Mouse (Mus musculus) heart, embryonic 15.5 days (tissue): ENCODE data around the gene Usp43. TPM values are rescaled to one million over a fixed set of nuclear protein-coding genes. Genes with fewer than 3 reads are reported as not detected.
A peak's percentile ranks its signal among the peaks of the same experiment; 100 is the strongest.

ENCODE experiments used
- ATAC-seq: fragments of 200-750 bp; cut with Nextera tagmentation; replicated peaks from 2 replicates; pipeline ENCODE4 v1.8.0; 2017; ENCODE audit warnings: low read depth, moderate TSS enrichment; ENCODE audit not compliant: insufficient number of reproducible peaks, insufficient read depth, low FRiP score
- H3K27ac ChIP-seq: fragments of 300-500 bp; sonication (generic); 2 replicates; pipeline ENCODE4 v1.5.1; 2015; ENCODE audit warnings: mild to moderate bottlenecking, inconsistent platforms
- H3K27me3 ChIP-seq: fragments of 300-500 bp; sonication (generic); 2 replicates; pipeline ENCODE4 v1.6.1; 2015; ENCODE audit warnings: inconsistent platforms
- H3K36me3 ChIP-seq: fragments of 300-500 bp; sonication (generic); 2 replicates; pipeline ENCODE4 v1.6.1; 2015; ENCODE audit warnings: mild to moderate bottlenecking, inconsistent platforms
- H3K4me1 ChIP-seq: fragments of 300-500 bp; sonication (generic); replicated peaks from 2 replicates; pipeline ENCODE4 v1.6.1; 2015; ENCODE audit warnings: inconsistent platforms
- H3K4me2 ChIP-seq: fragments of 300-500 bp; sonication (generic); 2 replicates; pipeline ENCODE4 v1.6.1; 2015; ENCODE audit warnings: inconsistent platforms, mild to moderate bottlenecking, moderate library complexity
- H3K4me3 ChIP-seq: fragments of 300-500 bp; sonication (generic); 2 replicates; pipeline ENCODE4 v1.5.1; 2015; ENCODE audit warnings: mild to moderate bottlenecking, inconsistent platforms
- H3K9ac ChIP-seq: fragments of 300-500 bp; sonication (generic); 2 replicates; pipeline ENCODE4 v1.6.1; 2015; ENCODE audit warnings: mild to moderate bottlenecking, inconsistent platforms
- H3K9me3 ChIP-seq: fragments of 300-500 bp; sonication (generic); replicated peaks from 2 replicates; pipeline ENCODE4 v1.6.1; 2016; ENCODE audit warnings: inconsistent platforms
- WGBS: fragments of 180-500 bp; shearing (Covaris S2); methylation state at CpG from one replicate; pipeline ENCODE4 v1.1.7; 2015; ENCODE audit warnings: mixed read lengths; 5-methylcytosine and 5-hydroxymethylcytosine counted together
- polyA plus RNA-seq: library from polyadenylated mRNA; unstranded; fragments of >200 nt; fragmentation: Nextera tagmentation; extraction: Ambion mirVana; gene quantifications from 2 replicates; pipeline ENCODE4 v1.2.1, GENCODE M21; 2015

The Usp43 gene
- polyA plus RNA-seq, 1 experiment from 2014 or later = 0.86 TPM

DNA sequence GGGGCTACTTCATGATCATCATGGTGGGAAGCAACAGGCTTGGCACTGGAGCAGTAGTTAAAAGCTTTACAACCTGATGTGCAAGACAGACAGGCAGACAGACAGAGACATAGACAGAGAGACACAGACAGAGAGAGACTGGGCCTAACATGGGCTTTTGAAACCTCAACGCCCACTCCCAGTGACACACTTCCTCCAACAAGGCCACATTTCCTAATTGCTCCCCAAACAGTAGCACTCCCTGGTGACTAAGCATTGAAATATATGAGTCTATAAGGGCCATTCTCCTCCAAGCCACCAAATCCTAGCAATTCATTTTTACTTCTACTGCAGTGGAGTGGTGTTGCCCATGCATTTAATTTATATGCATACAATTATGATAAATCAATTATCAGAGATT, 82.1 kb downstream of the Usp43 start:
- ATAC-seq = no peak
- Histone ChIP-seq H3K4me1 (peaks cover 10% of the 10 kb centered on the region), H3K36me3 (no peaks in the 10 kb centered on the region), H3K9ac (no peak overlapping the region), H3K4me3 (no peak overlapping the region), H3K9me3 (no peaks in the 10 kb centered on the region), H3K27ac (no peak overlapping the region), H3K4me2 (no peak overlapping the region), H3K27me3 (no peaks in the 10 kb centered on the region)
- 85% methylated on average over 1 of the region's 1 CpGs for WGBS

DNA sequence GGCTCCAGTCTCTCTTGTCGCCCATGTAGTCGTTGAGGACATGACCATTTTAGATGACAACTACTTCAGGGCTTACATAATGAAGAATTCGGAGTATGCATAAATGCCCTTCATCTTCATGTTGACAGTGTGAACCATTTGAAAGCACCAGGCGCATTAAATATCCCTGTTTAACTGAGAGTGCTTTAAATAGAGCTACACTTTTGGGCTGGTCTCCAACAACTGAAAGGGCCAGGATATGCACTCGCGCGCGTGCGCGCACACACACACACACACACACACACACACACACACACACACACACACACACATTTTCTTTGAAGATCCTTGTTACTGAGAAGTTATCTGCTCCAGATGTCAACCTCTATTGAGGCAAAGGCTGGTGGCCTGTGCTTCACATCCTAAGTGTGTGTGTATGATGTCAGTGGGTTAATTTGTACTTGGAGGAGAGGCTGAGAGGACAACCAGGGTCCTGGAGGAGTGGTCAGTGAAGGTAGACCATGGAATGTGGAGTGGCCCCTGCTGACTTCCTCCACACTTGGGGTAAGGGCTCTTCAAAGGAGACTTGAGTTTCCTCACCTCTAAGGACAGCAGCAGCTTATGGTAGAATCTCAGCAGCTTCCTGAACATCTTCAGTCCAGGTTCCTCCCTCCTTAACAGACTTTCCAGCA, 86.4 kb downstream of the Usp43 start:
- H3K27me3 ChIP-seq = no peaks in the 10 kb centered on the region
- H3K4me2 ChIP-seq = no peak overlapping the region
- WGBS = 51% methylated on average over 10 of the region's 10 CpGs
- H3K27ac ChIP-seq = peak overlapping the region; percentile 73
- H3K36me3 ChIP-seq = no peaks in the 10 kb centered on the region
- no peak overlapping the region for H3K9ac ChIP-seq
- peak; percentile 79 for ATAC-seq
- no peaks in the 10 kb centered on the region for H3K9me3 ChIP-seq
- H3K4me3 ChIP-seq = no peak overlapping the region
- H3K4me1 ChIP-seq = peaks cover 10% of the 10 kb centered on the region

DNA sequence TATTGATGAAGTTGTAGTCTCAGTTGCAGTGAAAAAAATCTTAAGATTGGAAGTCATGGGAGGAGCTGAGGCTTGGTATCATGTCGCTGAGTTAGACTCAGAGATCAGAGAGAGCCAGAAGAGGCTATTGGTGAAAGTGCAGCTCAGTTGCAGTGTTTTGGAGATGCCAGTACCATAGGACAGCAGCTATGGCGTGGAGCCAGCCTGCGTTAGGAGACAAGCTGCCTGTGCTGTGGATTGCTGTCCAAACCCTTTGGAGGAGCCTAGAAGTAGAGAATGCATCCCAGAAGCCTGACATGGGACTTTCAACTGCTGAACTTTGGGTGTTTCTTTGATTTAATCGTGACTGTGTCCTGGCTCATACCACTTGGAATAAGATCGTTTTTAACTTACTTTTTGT, 90.1 kb downstream of the Usp43 start:
- no peaks in the 10 kb centered on the region for H3K36me3 ChIP-seq
- WGBS = 61% methylated on average over 5 of the region's 5 CpGs
- no peaks in the 10 kb centered on the region for H3K27me3 ChIP-seq
- no peak overlapping the region for H3K9ac ChIP-seq
- H3K4me1 ChIP-seq = peaks cover 10% of the 10 kb centered on the region
- no peak for ATAC-seq
- no peak overlapping the region for H3K4me2 ChIP-seq
- no peak overlapping the region for H3K4me3 ChIP-seq
- no peak overlapping the region for H3K27ac ChIP-seq
- no peaks in the 10 kb centered on the region for H3K9me3 ChIP-seq

DNA sequence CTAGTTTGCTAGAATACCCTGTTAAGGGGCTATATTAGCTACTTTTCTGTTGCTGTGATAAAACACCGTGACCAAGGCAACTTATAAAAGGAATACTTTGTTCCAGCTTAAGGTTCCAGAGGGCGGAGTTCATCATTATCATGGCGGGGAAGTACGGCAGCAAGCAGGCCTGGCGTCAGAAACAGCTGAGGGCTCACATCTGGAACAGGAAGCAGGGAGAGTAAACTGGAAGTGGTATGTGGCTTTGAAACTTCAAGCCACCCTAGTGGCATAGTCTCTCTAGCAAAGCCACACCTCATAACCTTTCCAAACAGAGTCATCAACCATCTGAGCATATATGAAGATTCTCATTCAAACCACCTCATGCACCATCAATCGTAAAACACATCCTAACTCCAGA, 92.4 kb downstream of the Usp43 start:
- H3K9ac ChIP-seq = no peak overlapping the region
- no peaks in the 10 kb centered on the region for H3K36me3 ChIP-seq
- no peak overlapping the region for H3K4me2 ChIP-seq
- no peak overlapping the region for H3K27ac ChIP-seq
- peaks cover 4% of the 10 kb centered on the region for H3K4me1 ChIP-seq
- WGBS = 61% methylated on average over 6 of the region's 6 CpGs
- ATAC-seq = no peak
- no peak overlapping the region for H3K4me3 ChIP-seq
- no peaks in the 10 kb centered on the region for H3K27me3 ChIP-seq
- H3K9me3 ChIP-seq = no peaks in the 10 kb centered on the region

DNA sequence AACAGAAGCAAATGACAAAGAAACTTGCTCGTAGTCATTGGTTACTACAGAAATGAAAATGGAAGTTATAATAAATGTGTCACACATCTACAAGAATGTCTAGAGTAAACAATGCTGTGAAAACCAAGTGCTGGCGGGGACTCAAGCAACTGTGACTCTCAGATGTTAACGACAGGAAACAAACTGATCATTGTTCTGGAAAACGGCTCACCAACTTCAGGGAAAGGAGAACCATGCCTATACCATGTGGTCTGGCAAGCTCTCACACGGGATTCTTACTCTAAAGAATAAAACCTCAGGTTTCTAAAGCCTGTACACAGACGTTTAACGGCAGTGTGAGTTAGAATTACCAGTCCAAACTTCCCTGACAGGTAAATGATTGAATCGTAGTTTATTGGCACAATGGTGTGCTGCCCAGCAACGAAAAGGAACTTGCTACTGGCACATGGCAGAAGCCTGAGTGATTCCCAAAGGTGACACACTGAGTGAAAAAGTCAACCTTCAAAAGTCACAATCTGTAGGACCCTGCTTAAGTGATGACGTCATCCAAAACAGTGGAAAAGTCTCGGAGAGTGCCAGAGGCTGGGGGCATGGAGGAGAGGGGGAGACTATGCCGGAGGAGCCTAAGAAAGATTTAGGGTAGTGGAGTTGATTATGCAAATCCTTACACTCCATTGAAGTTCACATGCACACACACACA, 93.4 kb downstream of the Usp43 start:
- Histone ChIP-seq H3K9me3 (no peaks in the 10 kb centered on the region), H3K4me1 (peaks cover 4% of the 10 kb centered on the region), H3K4me3 (no peak overlapping the region), H3K36me3 (no peaks in the 10 kb centered on the region), H3K9ac (no peak overlapping the region), H3K27me3 (no peaks in the 10 kb centered on the region), H3K4me2 (no peak overlapping the region), H3K27ac (no peak overlapping the region)
- no peak for ATAC-seq
- 45% methylated on average over 12 of the region's 12 CpGs for WGBS

DNA sequence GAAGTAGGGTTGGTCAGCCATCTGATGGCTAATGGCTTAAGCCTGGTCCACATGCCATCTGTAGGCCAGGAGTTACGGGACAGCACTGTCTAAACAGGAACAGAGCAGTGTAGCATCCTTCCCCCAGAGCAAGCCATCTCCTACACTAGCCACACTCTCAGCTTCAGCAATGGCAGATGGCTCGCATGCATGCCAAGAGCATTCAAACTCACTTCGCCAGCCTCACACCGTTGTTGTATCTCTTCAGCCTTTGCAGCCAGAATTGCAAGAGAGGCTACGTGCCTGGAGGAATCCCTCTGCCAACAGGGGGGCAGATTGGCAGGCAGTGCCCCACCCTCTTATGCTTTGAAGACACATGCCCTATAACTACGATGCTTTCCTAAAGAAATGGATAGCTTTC, 100.4 kb downstream of the Usp43 start:
- ATAC-seq = no peak
- H3K27me3 ChIP-seq = no peaks in the 10 kb centered on the region
- no peak overlapping the region for H3K4me3 ChIP-seq
- whole genome bisulfite sequencing = 85% methylated on average over 6 of the region's 6 CpGs
- H3K27ac ChIP-seq = no peak overlapping the region
- no peaks in the 10 kb centered on the region for H3K36me3 ChIP-seq
- H3K9me3 ChIP-seq = no peaks in the 10 kb centered on the region
- H3K4me2 ChIP-seq = no peak overlapping the region
- peaks cover 6% of the 10 kb centered on the region for H3K4me1 ChIP-seq
- no peak overlapping the region for H3K9ac ChIP-seq

DNA sequence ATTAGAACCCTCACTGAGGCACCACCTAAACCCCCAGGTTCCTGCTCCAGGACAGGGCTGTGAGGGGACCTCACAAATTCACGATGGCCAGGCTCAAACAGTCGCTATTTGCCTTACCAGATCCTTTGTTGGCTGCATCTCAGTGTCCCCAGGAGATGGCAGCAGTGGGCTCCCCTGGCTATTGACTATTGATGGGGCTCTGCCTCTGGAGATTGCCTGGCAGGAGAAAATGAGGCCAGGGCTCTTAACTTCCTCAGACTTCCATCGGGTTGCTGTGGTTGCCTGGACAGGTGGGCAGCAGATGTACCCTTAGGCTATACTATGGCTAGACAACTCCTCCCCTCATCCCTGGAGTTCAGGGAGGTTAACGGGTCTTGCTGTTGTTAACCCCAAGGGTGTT, 101.7 kb downstream of the Usp43 start:
- no peak overlapping the region for H3K27ac ChIP-seq
- H3K9ac ChIP-seq = no peak overlapping the region
- H3K27me3 ChIP-seq = no peaks in the 10 kb centered on the region
- no peaks in the 10 kb centered on the region for H3K9me3 ChIP-seq
- H3K4me3 ChIP-seq = no peak overlapping the region
- H3K36me3 ChIP-seq = no peaks in the 10 kb centered on the region
- no peak for ATAC-seq
- WGBS = 25% methylated on average over 4 of the region's 4 CpGs
- peaks cover 3% of the 10 kb centered on the region; the same call in 1 of the 2 replicates for H3K4me1 ChIP-seq
- H3K4me2 ChIP-seq = peak overlapping the region; percentile 58

DNA sequence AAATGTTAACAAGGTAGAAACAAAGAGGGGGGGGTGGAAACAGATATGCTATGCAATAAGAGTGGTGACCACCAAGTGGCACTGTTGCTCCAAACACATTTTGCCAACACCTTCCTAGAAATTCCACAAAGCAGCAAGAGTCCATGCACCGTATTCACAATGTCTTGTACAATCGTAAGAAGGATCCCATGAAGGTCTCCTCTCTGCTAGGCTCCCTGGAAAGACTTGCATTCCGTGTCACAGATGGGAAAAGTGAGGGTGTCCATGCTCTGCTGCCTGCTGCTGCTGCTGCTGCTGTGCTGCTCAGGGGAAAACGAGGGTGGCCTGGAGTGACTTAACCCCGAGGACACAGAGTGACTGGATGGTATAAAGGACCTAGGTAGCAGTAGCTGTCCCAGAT, 102.3 kb downstream of the Usp43 start:
- Histone ChIP-seq H3K9ac (peak overlapping the region; percentile 35; the same call in 1 of the 2 replicates), H3K4me1 (peaks cover 3% of the 10 kb centered on the region; the same call in 1 of the 2 replicates), H3K36me3 (no peaks in the 10 kb centered on the region), H3K4me3 (0 out of 2 replicates have a peak overlapping the region, but pooled peaks have one; percentile 22), H3K9me3 (no peaks in the 10 kb centered on the region), H3K27ac (no peak overlapping the region), H3K27me3 (no peaks in the 10 kb centered on the region), H3K4me2 (peak overlapping the region; percentile 58)
- no peak for ATAC-seq
- WGBS = 9% methylated on average over 5 of the region's 5 CpGs

DNA sequence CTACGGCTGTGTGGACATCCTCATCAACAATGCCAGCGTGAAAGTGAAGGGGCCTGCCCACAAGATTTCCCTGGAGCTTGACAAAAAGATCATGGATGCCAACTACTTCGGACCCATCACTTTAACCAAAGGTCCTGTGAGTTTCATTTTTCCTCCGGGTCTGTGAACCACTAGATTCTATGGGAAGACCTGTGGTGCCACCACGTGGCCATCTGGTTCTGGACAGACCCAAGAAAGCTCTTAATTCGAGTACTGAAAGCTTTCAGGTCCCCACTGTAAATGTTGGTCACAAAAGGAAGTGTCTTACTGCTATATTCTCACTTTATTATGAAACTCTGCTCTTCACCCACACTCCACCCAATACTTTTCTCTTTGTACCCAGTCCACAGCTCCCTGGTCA, 110.4 kb downstream of the Usp43 start:
- no peak overlapping the region for H3K4me2 ChIP-seq
- H3K9ac ChIP-seq = no peak overlapping the region
- H3K4me1 ChIP-seq = peaks cover 3% of the 10 kb centered on the region; the same call in 1 of the 2 replicates
- 67% methylated on average over 6 of the region's 6 CpGs for WGBS
- H3K27ac ChIP-seq = no peak overlapping the region
- no peak overlapping the region for H3K4me3 ChIP-seq
- ATAC-seq = no peak
- no peaks in the 10 kb centered on the region for H3K27me3 ChIP-seq
- no peaks in the 10 kb centered on the region for H3K9me3 ChIP-seq
- no peaks in the 10 kb centered on the region for H3K36me3 ChIP-seq

DNA sequence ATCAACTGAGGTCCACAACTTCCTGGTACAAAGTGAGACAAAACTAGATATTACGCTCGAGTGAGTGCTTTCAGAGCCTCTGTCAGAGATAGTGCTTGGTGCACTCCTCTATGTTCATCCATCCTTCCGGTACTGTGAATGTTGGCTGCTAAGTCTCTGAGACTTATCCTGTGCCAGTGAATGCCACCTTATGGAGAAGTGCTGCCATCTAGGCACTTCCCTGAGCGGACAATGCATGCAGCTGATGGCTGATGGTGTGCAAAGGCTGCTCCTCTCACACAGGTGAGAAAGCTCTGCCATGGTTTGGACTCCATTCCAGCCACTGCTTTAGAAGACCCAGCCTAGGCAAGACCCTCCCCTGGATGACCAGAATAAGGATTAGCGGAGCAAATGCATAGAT, 113.9 kb downstream of the Usp43 start:
- no peak overlapping the region for H3K27ac ChIP-seq
- H3K9ac ChIP-seq = no peak overlapping the region
- ATAC-seq = no peak
- H3K4me2 ChIP-seq = no peak overlapping the region
- peaks cover 3% of the 10 kb centered on the region for H3K4me1 ChIP-seq
- no peaks in the 10 kb centered on the region for H3K27me3 ChIP-seq
- no peak overlapping the region for H3K4me3 ChIP-seq
- 57% methylated on average over 5 of the region's 5 CpGs for WGBS
- H3K9me3 ChIP-seq = no peaks in the 10 kb centered on the region
- H3K36me3 ChIP-seq = no peaks in the 10 kb centered on the region

DNA sequence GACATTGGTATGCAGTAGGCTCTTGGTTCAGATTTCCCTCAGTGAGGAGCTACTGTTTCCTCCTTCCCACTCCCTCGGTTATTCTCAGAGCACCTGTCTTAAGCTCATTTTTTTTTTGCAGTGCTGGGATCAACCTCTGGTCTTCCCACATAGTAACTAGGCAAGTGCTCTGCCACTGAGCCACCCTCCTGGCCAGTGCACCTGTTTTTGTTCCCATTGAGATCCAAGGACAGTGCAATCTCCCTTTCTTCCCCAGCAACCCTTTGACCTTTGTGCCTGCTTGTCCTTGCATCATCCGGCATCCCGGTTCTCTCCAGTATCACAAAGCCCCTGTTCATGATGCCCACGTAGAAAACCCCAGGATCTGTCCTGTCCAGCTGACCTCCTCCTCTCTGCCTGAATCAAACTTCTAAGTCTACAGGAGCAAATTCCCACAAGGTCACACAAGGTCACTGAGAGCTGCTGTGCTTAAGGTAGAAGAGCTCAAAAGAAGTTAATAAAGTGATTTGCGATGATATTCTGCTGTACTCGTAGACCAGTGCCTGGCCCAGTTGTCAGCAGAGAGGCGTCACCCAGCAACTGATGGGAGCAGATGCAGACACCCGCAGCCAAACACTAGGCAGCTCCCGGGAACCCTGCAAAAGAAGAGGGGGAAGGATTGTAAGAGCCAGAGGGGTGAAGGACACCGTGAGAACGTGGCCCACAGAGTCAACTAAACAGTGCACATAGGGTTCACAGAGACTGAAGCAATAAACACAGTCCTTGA, 114.9 kb downstream of the Usp43 start:
- Histone ChIP-seq H3K9ac (no peak overlapping the region), H3K27ac (no peak overlapping the region), H3K4me1 (peaks cover 3% of the 10 kb centered on the region), H3K4me3 (no peak overlapping the region), H3K27me3 (no peaks in the 10 kb centered on the region), H3K9me3 (no peaks in the 10 kb centered on the region), H3K36me3 (no peaks in the 10 kb centered on the region), H3K4me2 (no peak overlapping the region)
- no peak for ATAC-seq
- 76% methylated on average over 11 of the region's 11 CpGs for WGBS
